Mouse (Mus musculus) thymus, postnatal 10 days (tissue): ENCODE results near the gene Sgk1.

Source experiments
- DNase-seq, 2 experiments: peaks; one replicate each; pipeline ENCODE4 v3.0.0; 2021; ENCODE audit warnings: low spot score in 2 of 2

Gene Sgk1

GRCm38 (mm10) chr10:21974801-21975200 lies 92.8 kb downstream of the Sgk1 start:
- no peak for DNase-seq

GRCm38 (mm10) chr10:21975384-21975783 lies 93.4 kb downstream of the Sgk1 start:
- DNase-seq = peak in 1 of 2 experiments; percentile 17

- DNase-seq = peak in 1 of 2 experiments; percentile 17
Measured at GRCm38 (mm10) chr10:21976253-21976652, 94.3 kb downstream of the Sgk1 start.

- no peak for DNase-seq
Measured at GRCm38 (mm10) chr10:21978421-21978820, 96.4 kb downstream of the Sgk1 start.

GRCm38 (mm10) chr10:21979286-21979965 lies 97.4 kb downstream of the Sgk1 start:
- no peak for DNase-seq

- DNase-seq = no peak
Measured at GRCm38 (mm10) chr10:21980780-21981435, 98.9 kb downstream of the Sgk1 start.

GRCm38 (mm10) chr10:21982303-21982702 lies 100.3 kb downstream of the Sgk1 start:
- DNase-seq = no peak

GRCm38 (mm10) chr10:21988489-21988888 lies 106.5 kb downstream of the Sgk1 start:
- DNase-seq = no peak

GRCm38 (mm10) chr10:21991351-21991840 lies 109.4 kb downstream of the Sgk1 start:
- peak; percentile 50 to 62 for DNase-seq

GRCm38 (mm10) chr10:21991986-21992833 lies 110.2 kb downstream of the Sgk1 start:
- no peak for DNase-seq

- peak; percentile 45 to 64 for DNase-seq
Measured at GRCm38 (mm10) chr10:21992834-21993514, 111.0 kb downstream of the Sgk1 start.

GRCm38 (mm10) chr10:21993515-21994373 lies 111.8 kb downstream of the Sgk1 start:
- DNase-seq = peak; percentile 39 to 49

GRCm38 (mm10) chr10:21994431-21994914 lies 112.5 kb downstream of the Sgk1 start:
- DNase-seq = peak; percentile 92 to 98

GRCm38 (mm10) chr10:21995221-21995620 lies 113.2 kb downstream of the Sgk1 start:
- peak; percentile 36 to 71 for DNase-seq

GRCm38 (mm10) chr10:21995661-21996308 lies 113.8 kb downstream of the Sgk1 start:
- DNase-seq = peak; percentile 70 to 88

- no peak for DNase-seq
Measured at GRCm38 (mm10) chr10:21996660-21997447, 114.9 kb downstream of the Sgk1 start.

- no peak for DNase-seq
Measured at GRCm38 (mm10) chr10:21997550-21998204, 115.7 kb downstream of the Sgk1 start.

- no peak for DNase-seq
Measured at GRCm38 (mm10) chr10:21998503-21999180, 116.7 kb downstream of the Sgk1 start.
